In the genomic region with DNA sequence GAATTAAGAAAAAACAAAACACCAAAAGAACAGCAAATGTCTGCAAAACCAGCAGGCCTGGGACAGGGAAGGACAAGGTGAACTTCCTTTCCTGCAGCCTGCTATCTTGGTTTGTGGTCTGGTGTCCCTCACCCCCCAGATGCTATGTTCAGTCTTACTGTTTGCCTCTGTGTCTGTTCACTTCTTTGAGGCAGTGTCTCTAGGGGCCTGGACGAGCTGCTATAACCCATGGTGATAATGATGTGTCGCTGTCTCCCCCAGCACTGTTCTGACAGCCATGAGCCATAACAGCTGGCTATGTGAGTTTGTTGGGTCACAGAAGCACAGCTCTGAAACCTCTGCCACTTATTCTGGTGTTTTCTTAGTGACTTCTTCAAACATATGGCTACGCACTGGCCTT, we compare ENCODE assay signal across 8 mouse cellular contexts. TPM values are rescaled to one million over a fixed set of nuclear protein-coding genes. Genes with fewer than 3 reads are reported as not detected.
DNase-seq lines count a peak whose midpoint lies in the region; ATAC-seq and TF ChIP-seq lines count a peak whose summit lies in the region.

No protein-coding gene starts in this region.

- H3K4me1 ChIP-seq in forebrain, embryonic 11.5 days (replicated peaks; ENCODE audit: control insufficient read depth, insufficient read depth, low read length): peaks cover 9% of the 10 kb centered on the region; the same call in 1 of the 2 replicates
- H3K4me1 ChIP-seq in forebrain, embryonic 16.5 days (replicated peaks; ENCODE audit: control insufficient read depth, insufficient read depth, low read length): peaks cover 25% of the 10 kb centered on the region
- peaks cover 52% of the 10 kb centered on the region for H3K4me1 ChIP-seq in embryonic facial prominence, embryonic 14.5 days (ENCODE audit: control insufficient read depth, insufficient read depth, low read length)
- H3K4me1 ChIP-seq in hindbrain, postnatal 0 days (ENCODE audit: insufficient read depth, low read length): peaks cover 28% of the 10 kb centered on the region

- TF ChIP-seq CTCF in hindbrain, postnatal 0 days (IDR thresholded peaks at IDR 0.05; ENCODE audit: low read depth): no peak

- H3K9me3 ChIP-seq in forebrain, embryonic 11.5 days (ENCODE audit: control insufficient read depth, low read length): no peaks in the 10 kb centered on the region
- no peaks in the 10 kb centered on the region for H3K9me3 ChIP-seq in forebrain, embryonic 16.5 days (ENCODE audit: control insufficient read depth, low read length)
- H3K9me3 ChIP-seq in embryonic facial prominence, embryonic 14.5 days (ENCODE audit: control insufficient read depth, low read length): no peaks in the 10 kb centered on the region
- H3K9me3 ChIP-seq in hindbrain, postnatal 0 days (ENCODE audit: low read length): no peaks in the 10 kb centered on the region

- no peak overlapping the region for H3K4me2 ChIP-seq in forebrain, embryonic 11.5 days (ENCODE audit: low read depth, low read length, severe bottlenecking)
- no peak overlapping the region for H3K4me2 ChIP-seq in forebrain, embryonic 16.5 days (ENCODE audit: low read length)
- H3K4me2 ChIP-seq in embryonic facial prominence, embryonic 14.5 days (ENCODE audit: low read depth, low read length): 0 out of 2 replicates have a peak overlapping the region, but pooled peaks have one; percentile 16
- H3K4me2 ChIP-seq in hindbrain, postnatal 0 days (ENCODE audit: low read depth, low read length): no peak overlapping the region

- WGBS in forebrain, embryonic 11.5 days: 72% methylated on average over 3 of the region's 3 CpGs
- 82% methylated on average over 3 of the region's 3 CpGs for WGBS in forebrain, embryonic 16.5 days
- 65% methylated on average over 3 of the region's 3 CpGs for WGBS in embryonic facial prominence, embryonic 14.5 days
- WGBS in hindbrain, postnatal 0 days: 58% methylated on average over 3 of the region's 3 CpGs

- H3K27ac ChIP-seq in forebrain, embryonic 11.5 days (ENCODE audit: low read depth, low read length): peak overlapping the region; percentile 53; the same call in 1 of the 2 replicates
- H3K27ac ChIP-seq in forebrain, embryonic 16.5 days (ENCODE audit: low read length): no peak overlapping the region
- H3K27ac ChIP-seq in embryonic facial prominence, embryonic 14.5 days (replicated peaks; ENCODE audit: low read depth, low read length): peak overlapping the region; percentile 66
- H3K27ac ChIP-seq in hindbrain, postnatal 0 days: peak overlapping the region; percentile 57; the same call in 1 of the 2 replicates

- peak overlapping the region; percentile 30; the same call in 1 of the 2 replicates for H3K9ac ChIP-seq in forebrain, embryonic 11.5 days (ENCODE audit: low read length)
- H3K9ac ChIP-seq in forebrain, embryonic 16.5 days (replicated peaks; ENCODE audit: low read depth, low read length): no peak overlapping the region
- H3K9ac ChIP-seq in embryonic facial prominence, embryonic 14.5 days (ENCODE audit: low read depth, low read length): no peak overlapping the region
- no peak overlapping the region for H3K9ac ChIP-seq in hindbrain, postnatal 0 days (replicated peaks; ENCODE audit: low read length)

- H3K27me3 ChIP-seq in forebrain, embryonic 11.5 days (ENCODE audit: control insufficient read depth, insufficient read depth, low read length): no peaks in the 10 kb centered on the region
- no peaks in the 10 kb centered on the region for H3K27me3 ChIP-seq in forebrain, embryonic 16.5 days (replicated peaks; ENCODE audit: control insufficient read depth, insufficient read depth, low read length)
- H3K27me3 ChIP-seq in embryonic facial prominence, embryonic 14.5 days (replicated peaks; ENCODE audit: control insufficient read depth, insufficient read depth, low read length): no peaks in the 10 kb centered on the region
- no peaks in the 10 kb centered on the region for H3K27me3 ChIP-seq in hindbrain, postnatal 0 days (ENCODE audit: insufficient read depth, low read length)

- no peak overlapping the region for H3K4me3 ChIP-seq in forebrain, embryonic 11.5 days (ENCODE audit: low read depth, low read length)
- no peak overlapping the region for H3K4me3 ChIP-seq in forebrain, embryonic 16.5 days (replicated peaks; ENCODE audit: low read length)
- no peak overlapping the region for H3K4me3 ChIP-seq in embryonic facial prominence, embryonic 14.5 days (ENCODE audit: low read depth, low read length)
- no peak overlapping the region for H3K4me3 ChIP-seq in hindbrain, postnatal 0 days (ENCODE audit: low read length)

- no peaks in the 10 kb centered on the region for H3K36me3 ChIP-seq in forebrain, embryonic 11.5 days (ENCODE audit: control insufficient read depth, insufficient read depth, low read length)
- H3K36me3 ChIP-seq in forebrain, embryonic 16.5 days (ENCODE audit: control insufficient read depth, insufficient read depth): no peaks in the 10 kb centered on the region
- H3K36me3 ChIP-seq in embryonic facial prominence, embryonic 14.5 days (ENCODE audit: control insufficient read depth, insufficient read depth, low read length): no peaks in the 10 kb centered on the region
- no peaks in the 10 kb centered on the region for H3K36me3 ChIP-seq in hindbrain, postnatal 0 days (ENCODE audit: insufficient read depth, low read length)

- ATAC-seq in forebrain, embryonic 11.5 days (replicated peaks; ENCODE audit: low FRiP score): no peak
- ATAC-seq in forebrain, embryonic 16.5 days: no peak
- no peak for ATAC-seq in embryonic facial prominence, embryonic 14.5 days (ENCODE audit: low read depth)
- ATAC-seq in hindbrain, postnatal 0 days: no peak

- no peak for DNase-seq in forebrain, embryonic 11.5 days (ENCODE audit: low spot score)
- DNase-seq in embryonic facial prominence, embryonic 14.5 days (ENCODE audit: low spot score): no peak
- DNase-seq in hindbrain, postnatal 0 days (ENCODE audit: low spot score): no peak
- DNase-seq in lung, postnatal 14 days: peak; percentile 63
- no peak for DNase-seq in right cerebral cortex, postnatal 4 days
- no peak for DNase-seq in frontal cortex, postnatal 14 days (ENCODE audit: low spot score in 2 of 2)
- no peak for DNase-seq in right cerebral cortex, postnatal 14 days

RNA-seq across cellular contexts. Expression of a gene that starts 23.2 kb away (rescaled TPM):
- 7.4 and 9.5 TPM in 2 replicates for polyA plus RNA-seq in forebrain, embryonic 11.5 days (2014; fragmentation: Nextera tagmentation; extraction: Ambion mirVana)
- 75.5 and 79.6 TPM in 2 replicates for polyA plus RNA-seq in forebrain, embryonic 16.5 days (2015; fragmentation: Nextera tagmentation; extraction: Ambion mirVana)
- polyA plus RNA-seq in embryonic facial prominence, embryonic 14.5 days (2014; fragmentation: Nextera tagmentation; extraction: Ambion mirVana): 8.7 and 9.2 TPM in 2 replicates
- total RNA-seq in hindbrain, postnatal 0 days (2014; rRNA removed): 55.9 and 76.6 TPM in 2 replicates
- polyA plus RNA-seq in hindbrain, postnatal 0 days (2015; fragmentation: Nextera tagmentation; extraction: Ambion mirVana): 55.2 and 56.9 TPM in 2 replicates

RNA-seq across cellular contexts. Expression of a gene that starts 27.8 kb away (rescaled TPM):
- 35.8 and 38.4 TPM in 2 replicates for polyA plus RNA-seq in forebrain, embryonic 11.5 days (2014; fragmentation: Nextera tagmentation; extraction: Ambion mirVana)
- polyA plus RNA-seq in forebrain, embryonic 16.5 days (2015; fragmentation: Nextera tagmentation; extraction: Ambion mirVana): 45.1 and 50.0 TPM in 2 replicates
- 36.5 and 37.8 TPM in 2 replicates for polyA plus RNA-seq in embryonic facial prominence, embryonic 14.5 days (2014; fragmentation: Nextera tagmentation; extraction: Ambion mirVana)
- total RNA-seq in hindbrain, postnatal 0 days (2014; rRNA removed): 10.6 and 11.5 TPM in 2 replicates
- 41.8 and 42.9 TPM in 2 replicates for polyA plus RNA-seq in hindbrain, postnatal 0 days (2015; fragmentation: Nextera tagmentation; extraction: Ambion mirVana)

RNA-seq across cellular contexts. Expression of a gene that starts 28.1 kb away (rescaled TPM):
- polyA plus RNA-seq in forebrain, embryonic 11.5 days (2014; fragmentation: Nextera tagmentation; extraction: Ambion mirVana): 94.6 and 99.4 TPM in 2 replicates
- 112 and 115 TPM in 2 replicates for polyA plus RNA-seq in forebrain, embryonic 16.5 days (2015; fragmentation: Nextera tagmentation; extraction: Ambion mirVana)
- 96.2 and 101 TPM in 2 replicates for polyA plus RNA-seq in embryonic facial prominence, embryonic 14.5 days (2014; fragmentation: Nextera tagmentation; extraction: Ambion mirVana)
- total RNA-seq in hindbrain, postnatal 0 days (2014; rRNA removed): 62.6 and 70.1 TPM in 2 replicates
- polyA plus RNA-seq in hindbrain, postnatal 0 days (2015; fragmentation: Nextera tagmentation; extraction: Ambion mirVana): 132 and 133 TPM in 2 replicates
